Mouse (Mus musculus) ES-E14 (cell line): ENCODE data around the gene Pacrg. TPM values are rescaled to one million over a fixed set of nuclear protein-coding genes. Genes with fewer than 3 reads are reported as not detected.

ENCODE experiments used
- DNase-seq: peaks from one replicate; pipeline ENCODE4 v3.0.0-alpha.2; 2013; ENCODE audit warnings: low read depth, low spot score
- H3K27ac ChIP-seq: 2 replicates; pipeline ENCODE4 v1.5.1; 2012; ENCODE audit warnings: low read depth, mild to moderate bottlenecking, low read length, moderate library complexity, mixed read lengths; ENCODE audit not compliant: poor library complexity, insufficient read depth, severe bottlenecking
- H3K36me3 ChIP-seq: 2 replicates; pipeline ENCODE4 v1.6.1; 2012; ENCODE audit warnings: mild to moderate bottlenecking, low read length, moderate library complexity, mixed read lengths; ENCODE audit not compliant: control insufficient read depth, poor library complexity, insufficient read depth, severe bottlenecking
- H3K4me1 ChIP-seq, 2 experiments: fragments of 150-350 bp in 1 of 2; sonication (generic) in 1 of 2; 2 replicates each; pipeline ENCODE4 v1.6.1; 2012; ENCODE audit warnings: low read length in 2 of 2, mild to moderate bottlenecking in 1 of 2, mixed read lengths in 1 of 2; ENCODE audit not compliant: control insufficient read depth in 2 of 2, insufficient read depth in 2 of 2, poor library complexity in 1 of 2
- H3K4me3 ChIP-seq, 2 experiments: fragments of 150-350 bp in 1 of 2; sonication (generic) in 1 of 2; 2 replicates each; pipeline ENCODE4 v1.5.1; 2012; ENCODE audit warnings: low read length in 2 of 2, low read depth in 1 of 2, mild to moderate bottlenecking in 1 of 2, mixed read lengths in 1 of 2; ENCODE audit not compliant: insufficient read depth in 1 of 2, poor library complexity in 1 of 2, severe bottlenecking in 1 of 2
- H3K9ac ChIP-seq: 2 replicates; pipeline ENCODE4 v1.6.1; 2012; ENCODE audit warnings: low read depth, mild to moderate bottlenecking, low read length, mixed read lengths; ENCODE audit not compliant: poor library complexity, insufficient read depth, severe bottlenecking
- H3K9me3 ChIP-seq: fragments of 150-350 bp; sonication (generic); 2 replicates; pipeline ENCODE4 v1.6.1; 2012; ENCODE audit warnings: low read depth, mild to moderate bottlenecking, low read length; ENCODE audit not compliant: control insufficient read depth, insufficient read depth
- CHD2 ChIP-seq: IDR thresholded peaks from 2 replicates; pipeline ENCODE4 v1.6.1; 2014; ENCODE audit warnings: mild to moderate bottlenecking, low read depth, low read length, inconsistent platforms
- HCFC1 ChIP-seq: IDR thresholded peaks from 2 replicates; pipeline ENCODE4 v1.6.1; 2012; ENCODE audit warnings: low read length, inconsistent platforms, borderline replicate concordance; ENCODE audit not compliant: insufficient read depth
- MAFK ChIP-seq: IDR thresholded peaks from 2 replicates; pipeline ENCODE4 v1.6.1; 2014; ENCODE audit warnings: mild to moderate bottlenecking, low read depth, low read length, inconsistent platforms; ENCODE audit not compliant: insufficient read depth
- ZC3H11A ChIP-seq: IDR thresholded peaks from 2 replicates; pipeline ENCODE4 v1.6.1; 2012; ENCODE audit warnings: low read depth, mild to moderate bottlenecking, inconsistent platforms, low read length, borderline replicate concordance
- ZNF384 ChIP-seq: IDR thresholded peaks from 2 replicates; pipeline ENCODE4 v1.6.1; 2012; ENCODE audit warnings: low read depth, low read length, inconsistent platforms
- in situ Hi-C, 2 experiments: fragments of 600-800 bp; cut with MboI; formaldehyde crosslinking; loops; one replicate each; pipeline ENCODE4 v1.15.1; 2025; ENCODE audit warnings: low sequenced_read_pairs in 2 of 2, inconsistent platforms in 1 of 2; ENCODE audit not compliant: unreplicated experiment in 2 of 2
- total RNA-seq: library from RNA; depleted of rRNA; stranded (reverse); fragments of 300-350 nt; gene quantifications from 2 replicates; pipeline ENCODE4 v1.2.3, GENCODE M21; 2012

The Pacrg gene
- total RNA-seq, 1 experiment: 0.27 TPM

DNA sequence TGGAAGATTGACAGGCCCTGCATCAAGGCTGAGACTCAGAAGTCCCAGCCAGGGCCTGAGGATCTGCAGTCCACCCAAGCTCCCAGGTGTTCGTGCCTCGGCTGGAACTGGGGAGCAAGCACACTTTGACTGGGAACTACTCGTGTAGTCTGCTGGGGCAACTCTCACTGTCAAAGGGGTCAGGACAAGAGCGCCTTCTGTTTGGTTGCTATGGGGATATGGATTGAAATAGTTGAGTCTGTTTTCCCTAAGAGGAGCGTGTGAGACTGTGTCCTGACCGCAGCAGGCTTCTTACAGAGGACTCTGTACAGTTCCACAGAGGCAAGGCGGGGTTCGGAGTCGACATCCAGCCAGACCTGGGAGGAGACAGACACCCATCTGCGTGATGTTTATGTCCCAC is 440.4 kb downstream of the Pacrg start:
- no peaks in the 10 kb centered on the region for H3K36me3 ChIP-seq
- peaks cover 7 to 9% of the 10 kb centered on the region in 2 experiments for H3K4me1 ChIP-seq
- no peaks in the 10 kb centered on the region for H3K9me3 ChIP-seq
- no peak overlapping the region for H3K27ac ChIP-seq
- in situ Hi-C loops: no loop called here
- TF ChIP-seq ZNF384: no peak
- no peak for TF ChIP-seq MAFK
- TF ChIP-seq ZC3H11A: no peak
- no peak for TF ChIP-seq CHD2
- H3K9ac ChIP-seq: no peak overlapping the region
- no peak overlapping the region for H3K4me3 ChIP-seq
- DNase-seq: no peak

DNA sequence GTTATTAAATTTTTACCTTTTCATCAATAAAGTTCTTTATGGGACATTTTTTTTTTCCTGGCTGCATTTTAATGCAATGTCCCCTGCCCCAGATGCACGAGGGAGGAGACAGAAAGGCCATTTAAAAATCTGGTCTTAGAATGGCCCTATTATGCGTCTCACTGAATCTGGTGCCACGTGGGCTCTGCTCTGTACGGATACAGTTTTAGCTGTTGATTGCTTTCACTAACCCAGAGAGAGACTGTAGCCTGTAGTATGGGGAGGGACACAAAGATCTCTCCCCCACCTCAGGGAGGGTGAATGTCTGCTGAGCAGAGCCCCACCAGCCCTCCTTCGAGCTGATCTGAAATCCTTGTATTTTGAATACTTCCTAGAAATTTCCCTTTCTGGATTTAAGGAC is 441.2 kb downstream of the Pacrg start:
- in situ Hi-C loops: no loop called here
- H3K36me3 ChIP-seq: no peaks in the 10 kb centered on the region
- no peaks in the 10 kb centered on the region for H3K9me3 ChIP-seq
- no peak overlapping the region for H3K27ac ChIP-seq
- DNase-seq: no peak
- TF ChIP-seq ZNF384: no peak
- no peak for TF ChIP-seq MAFK
- TF ChIP-seq CHD2: no peak
- no peak for TF ChIP-seq ZC3H11A
- no peak for TF ChIP-seq HCFC1
- peaks cover 7 to 9% of the 10 kb centered on the region in 2 experiments for H3K4me1 ChIP-seq
- H3K4me3 ChIP-seq: no peak overlapping the region
- no peak overlapping the region for H3K9ac ChIP-seq

DNA sequence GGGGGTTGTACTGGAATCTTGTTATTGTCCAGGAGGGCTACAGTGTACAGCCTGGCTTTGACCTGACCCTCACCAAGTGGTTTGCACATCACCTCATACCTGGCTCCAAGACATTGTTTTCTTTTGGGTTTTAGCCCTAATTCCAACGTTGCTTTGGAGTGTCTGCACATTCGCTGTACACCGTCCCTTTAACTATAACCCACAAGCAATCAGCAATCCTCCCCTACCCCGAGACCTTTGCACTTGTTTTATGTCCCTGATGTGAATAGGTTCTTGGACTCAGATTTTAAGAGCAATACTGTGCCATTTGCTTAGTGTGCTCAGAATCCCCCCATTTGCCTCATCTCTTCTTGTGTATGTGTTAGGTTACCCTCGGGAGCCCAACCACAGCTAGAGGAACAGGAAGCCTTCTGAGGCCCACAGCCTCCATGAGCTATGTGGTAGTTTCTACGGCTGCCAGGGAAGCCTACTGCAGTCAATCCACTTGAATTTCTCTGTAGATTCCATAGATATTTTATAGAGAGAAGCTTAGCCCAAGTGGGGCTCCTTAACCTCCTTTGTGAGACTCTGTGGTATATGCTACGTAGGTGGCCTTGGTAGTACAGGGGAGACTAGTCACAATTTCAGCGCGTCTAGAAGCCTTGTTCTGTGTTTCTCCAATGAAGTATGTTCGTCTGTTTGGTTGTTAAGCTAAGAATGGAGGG is 442.0 kb downstream of the Pacrg start:
- no peak overlapping the region for H3K27ac ChIP-seq
- in situ Hi-C loops: no loop called here
- H3K36me3 ChIP-seq: no peaks in the 10 kb centered on the region
- H3K4me1 ChIP-seq: peaks cover 7 to 9% of the 10 kb centered on the region in 2 experiments
- no peak overlapping the region for H3K9ac ChIP-seq
- no peaks in the 10 kb centered on the region for H3K9me3 ChIP-seq
- no peak for DNase-seq
- H3K4me3 ChIP-seq: no peak overlapping the region
- TF ChIP-seq HCFC1 (no peak), ZC3H11A (no peak), CHD2 (no peak), MAFK (no peak)

DNA sequence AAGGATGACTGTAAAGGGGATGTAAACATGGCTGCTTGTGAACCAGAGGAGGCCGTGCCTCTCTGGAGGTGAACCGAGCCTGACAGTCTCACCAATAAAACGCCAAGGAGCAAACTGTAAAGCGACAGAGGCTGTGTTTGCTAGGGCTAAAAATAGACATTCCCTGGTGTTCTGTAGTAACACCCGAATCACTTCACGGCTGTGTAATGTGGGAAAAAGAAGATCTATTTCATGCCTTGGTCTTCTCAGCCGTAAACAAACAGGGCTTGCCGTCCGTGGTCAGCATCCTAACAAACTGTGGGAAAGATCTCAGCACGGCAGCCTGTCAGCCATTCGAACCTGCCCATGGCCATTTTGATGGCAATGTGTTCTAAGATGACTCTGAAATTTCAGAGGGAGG is 442.8 kb downstream of the Pacrg start:
- H3K27ac ChIP-seq: no peak overlapping the region
- in situ Hi-C loops: no loop called here

DNA sequence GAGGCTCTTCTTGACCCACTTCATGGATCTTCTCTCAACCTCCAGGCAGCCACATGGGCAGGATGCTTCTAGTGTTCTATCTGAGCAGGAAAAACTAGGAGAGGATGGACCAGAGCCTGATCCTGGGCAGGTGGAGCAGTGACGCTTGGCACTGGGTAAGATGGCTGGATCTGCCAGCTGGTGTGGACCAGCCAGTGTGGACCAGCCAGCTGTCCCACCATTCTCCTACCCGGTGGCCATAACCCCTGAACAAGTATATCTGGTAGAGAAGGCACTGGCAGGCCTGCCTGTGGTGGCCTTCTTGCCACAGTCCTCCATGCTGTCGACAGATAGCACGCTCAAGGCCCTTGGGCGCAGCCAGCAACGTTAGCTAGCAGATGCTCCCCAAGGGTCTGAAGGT is 443.2 kb downstream of the Pacrg start:
- Histone ChIP-seq H3K27ac (no peak overlapping the region), H3K36me3 (no peaks in the 10 kb centered on the region), H3K4me3 (0 out of 4 replicates have a peak overlapping the region, but pooled peaks of 1 of the 2 experiments have one; percentile 12), H3K9ac (no peak overlapping the region), H3K4me1 (peaks cover 7 to 9% of the 10 kb centered on the region in 2 experiments), H3K9me3 (no peaks in the 10 kb centered on the region)
- no peak for TF ChIP-seq MAFK
- no peak for TF ChIP-seq ZNF384
- no peak for TF ChIP-seq ZC3H11A
- no peak for TF ChIP-seq CHD2
- no peak for TF ChIP-seq HCFC1
- no peak for DNase-seq
- in situ Hi-C loops: no loop called here

More for the DNA sequence above, 442.8 kb downstream of the Pacrg start:
- no peak for DNase-seq
- no peak for TF ChIP-seq MAFK
- no peak for TF ChIP-seq ZC3H11A
- no peak for TF ChIP-seq ZNF384
- no peak for TF ChIP-seq HCFC1
- TF ChIP-seq CHD2: no peak
- H3K9ac ChIP-seq: no peak overlapping the region
- peaks cover 7 to 9% of the 10 kb centered on the region in 2 experiments for H3K4me1 ChIP-seq
- no peaks in the 10 kb centered on the region for H3K36me3 ChIP-seq
- H3K4me3 ChIP-seq: 0 out of 4 replicates have a peak overlapping the region, but pooled peaks of 1 of the 2 experiments have one; percentile 12
- H3K9me3 ChIP-seq: no peaks in the 10 kb centered on the region
